Mouse (Mus musculus): ENCODE measurements around the gene Pet117.

The Pet117 gene

DNA sequence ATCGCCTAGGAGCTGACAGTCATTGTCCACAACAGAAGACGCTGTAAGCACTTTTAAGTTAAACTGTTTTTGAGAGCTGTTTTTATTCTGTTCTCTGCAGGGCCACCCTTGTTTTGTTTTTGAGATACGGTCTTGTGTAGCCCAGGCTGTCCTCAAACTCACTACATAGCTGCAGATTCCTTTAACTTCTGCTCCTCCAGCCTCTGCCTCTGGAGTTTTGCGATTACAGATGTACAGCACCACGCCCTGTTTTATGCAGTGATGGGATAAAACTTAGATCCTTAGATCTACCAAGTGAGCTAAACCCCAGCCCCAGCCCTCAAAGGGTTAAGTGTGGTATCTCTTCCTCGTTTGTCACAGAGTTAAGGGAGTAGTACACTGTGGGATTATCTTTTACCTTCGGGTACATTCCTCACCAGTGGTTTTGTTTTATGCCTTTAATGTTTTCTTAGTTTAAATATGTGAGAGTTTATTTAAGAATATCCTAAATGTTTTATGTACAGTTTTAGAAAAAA is 13.9 kb downstream of the Pet117 start:
- no peak for DNase-seq

DNA sequence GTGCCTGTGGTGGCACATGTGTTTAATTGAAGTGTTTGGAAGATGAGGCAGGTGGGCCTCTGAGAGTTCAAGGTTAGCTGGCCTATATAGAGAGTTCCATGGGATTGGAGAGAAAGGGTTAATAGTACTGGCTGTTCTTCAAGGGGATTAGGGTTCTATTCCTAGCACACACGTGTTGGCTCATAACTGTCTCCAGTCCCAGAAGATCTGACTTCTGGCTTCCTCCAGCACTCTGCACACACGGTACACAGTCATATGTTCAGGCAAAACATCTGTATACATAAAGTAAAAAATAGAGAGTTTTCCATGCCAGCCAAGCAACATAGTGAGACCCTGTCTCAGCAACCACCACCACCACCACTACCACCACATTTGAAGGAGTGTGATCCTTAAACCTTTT is 17.5 kb downstream of the Pet117 start:
- no peak for DNase-seq

DNA sequence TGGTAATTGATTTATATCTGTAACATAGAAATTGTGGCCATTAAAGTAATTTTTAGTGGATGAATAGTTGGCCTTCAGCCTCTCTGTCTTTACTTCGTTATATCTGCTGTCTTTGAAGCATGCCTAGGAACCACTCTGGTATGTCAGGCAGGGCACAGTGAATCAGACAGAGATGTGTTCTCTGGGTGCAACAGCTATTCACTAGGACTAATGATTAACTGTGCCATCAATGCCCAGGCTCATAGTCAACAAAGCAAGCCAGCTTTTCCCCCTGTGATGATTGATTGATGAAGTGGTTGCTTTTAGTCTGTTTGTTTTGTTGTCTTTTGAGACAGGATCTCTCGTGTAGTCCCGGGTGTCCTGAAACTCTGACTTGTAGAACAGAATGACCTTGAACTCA is 19.6 kb downstream of the Pet117 start:
- DNase-seq: peak; percentile 12 to 36

DNA sequence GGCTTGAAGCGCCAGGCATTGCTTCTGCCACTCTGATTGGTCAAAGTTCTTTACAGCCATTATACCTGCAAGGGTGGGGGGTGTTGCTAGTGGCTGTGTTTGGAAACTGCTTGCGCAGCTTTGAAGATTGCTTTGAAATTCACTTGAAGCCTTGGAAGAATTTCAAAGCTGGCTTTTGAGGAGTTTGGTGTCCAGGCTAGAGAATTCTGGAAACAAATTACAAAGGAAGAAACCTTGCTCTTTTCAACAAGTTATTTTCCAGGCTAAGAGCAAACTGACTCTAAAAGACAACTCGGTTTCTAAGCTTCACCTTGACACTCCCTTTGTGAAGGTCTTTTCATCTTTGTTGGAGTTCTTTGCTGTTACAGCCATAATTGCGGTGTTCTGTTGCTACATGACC is 30.7 kb downstream of the Pet117 start:
- no peak for DNase-seq

DNA sequence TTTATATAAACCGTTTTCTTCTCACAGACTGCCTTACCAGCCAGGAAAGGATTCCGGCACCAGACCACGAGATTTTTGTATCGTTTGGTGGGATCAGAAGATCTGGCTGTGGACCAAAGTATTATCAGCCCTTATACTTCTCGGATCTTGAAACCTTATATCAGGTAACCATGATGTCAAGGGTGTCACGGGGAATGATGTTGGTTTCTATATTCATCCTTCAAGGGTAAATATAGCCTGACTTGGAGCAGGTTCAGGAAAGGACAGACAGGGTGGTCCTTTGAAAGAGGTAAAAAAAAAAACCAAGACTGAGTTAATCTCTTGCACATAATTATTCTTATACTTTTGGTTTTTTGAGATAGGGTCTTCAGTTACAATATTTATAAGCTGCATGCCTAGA is 31.9 kb downstream of the Pet117 start:
- no peak for DNase-seq

DNA sequence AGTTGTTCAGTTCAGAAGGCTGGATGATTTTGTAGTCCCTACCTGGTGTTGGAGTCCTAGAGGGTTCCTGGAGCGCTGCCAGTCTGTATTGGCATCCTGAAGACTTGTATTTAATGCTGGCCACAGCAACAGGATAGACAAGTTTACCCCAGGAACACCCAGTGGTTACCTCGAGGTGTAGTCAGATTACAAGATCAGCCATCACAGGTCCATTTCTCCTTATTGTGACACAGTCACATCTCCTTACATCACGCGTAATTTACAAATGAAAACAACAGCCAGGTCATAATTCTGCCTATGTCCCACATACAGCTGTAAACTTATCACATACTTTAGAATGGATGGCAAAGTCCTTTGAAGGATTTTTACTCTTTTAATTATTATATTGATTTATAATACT is 40.2 kb downstream of the Pet117 start:
- DNase-seq: no peak

DNA sequence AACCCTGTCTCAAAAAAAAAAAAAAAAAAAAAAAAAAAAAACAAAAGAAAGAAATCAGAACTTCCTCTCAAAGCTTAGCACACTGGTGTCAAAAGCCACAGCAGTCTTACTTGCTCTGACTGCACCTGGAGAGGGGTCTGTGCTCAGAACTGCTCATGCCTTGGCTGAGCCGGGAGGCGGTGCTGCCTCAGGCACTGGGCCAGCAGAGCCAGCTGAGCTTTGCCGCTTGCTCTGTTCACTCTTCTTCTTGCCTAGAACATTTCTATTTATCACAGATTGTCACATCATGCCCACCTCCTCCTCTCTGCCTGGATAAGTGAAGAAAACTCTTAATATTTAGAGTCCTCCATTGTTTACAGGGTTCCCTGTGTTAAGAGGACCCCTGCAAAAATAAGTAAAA is 41.8 kb downstream of the Pet117 start:
- DNase-seq: peak in 1 of 2 experiments; percentile 17

DNA sequence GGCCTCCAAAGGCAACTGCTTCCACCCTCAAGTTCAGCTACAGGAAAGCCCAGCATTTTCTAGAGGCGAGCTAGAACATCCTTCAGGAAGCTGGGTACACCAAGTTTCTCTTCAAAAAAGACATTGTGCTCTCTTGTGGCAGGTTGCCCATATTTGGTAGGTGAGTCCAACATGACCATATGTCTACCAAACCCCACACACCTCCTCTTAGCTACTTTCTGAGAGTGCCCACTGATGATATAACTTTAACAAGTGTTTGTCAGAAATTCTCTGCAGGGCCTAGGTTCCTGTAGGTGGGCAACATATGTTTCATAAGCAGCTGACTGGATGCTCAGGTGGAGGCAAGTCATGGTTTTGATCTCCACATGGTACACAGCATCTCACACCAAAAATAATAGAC is 45.9 kb downstream of the Pet117 start:
- no peak for DNase-seq

DNA sequence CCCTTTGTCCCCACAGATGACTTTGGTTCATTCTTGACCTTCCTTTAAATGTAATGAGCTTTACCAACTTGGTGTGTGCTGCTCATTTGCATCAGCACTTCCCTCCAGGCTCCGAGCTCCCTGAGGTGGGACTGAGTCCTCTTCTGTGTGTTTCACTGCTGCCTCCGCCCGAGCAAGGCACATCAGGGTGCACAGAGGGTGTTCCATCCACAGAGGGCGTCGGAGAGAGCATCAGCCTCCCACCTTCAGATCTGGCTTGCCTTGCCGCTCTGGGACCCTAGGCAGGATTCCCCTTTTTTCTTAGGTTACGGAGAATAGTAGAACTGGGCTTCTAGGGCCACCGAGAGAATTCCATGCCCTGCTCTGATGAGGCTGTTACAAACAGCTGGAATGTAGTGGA is 48.1 kb downstream of the Pet117 start:
- DNase-seq: no peak

DNA sequence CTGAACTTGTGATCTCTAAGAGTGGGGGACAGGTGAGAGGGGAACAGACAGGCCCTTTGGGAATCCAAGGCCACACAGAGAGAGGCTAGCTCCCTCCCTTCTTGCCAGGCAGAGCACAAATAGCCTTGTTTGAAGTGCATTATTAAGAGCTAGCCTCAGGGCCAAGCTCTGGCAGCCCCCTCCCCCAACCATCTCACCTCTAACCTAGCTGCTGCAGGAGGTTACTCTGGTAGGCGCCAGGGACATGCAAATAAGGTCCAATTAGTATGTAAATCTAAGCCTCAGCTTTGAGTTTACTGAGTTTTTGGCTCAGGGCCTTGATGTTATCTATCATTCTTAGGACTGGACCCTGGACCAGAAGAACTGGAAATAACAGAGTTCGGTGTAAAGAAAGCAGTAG is 49.3 kb downstream of the Pet117 start:
- peak; percentile 49 to 67 for DNase-seq

DNA sequence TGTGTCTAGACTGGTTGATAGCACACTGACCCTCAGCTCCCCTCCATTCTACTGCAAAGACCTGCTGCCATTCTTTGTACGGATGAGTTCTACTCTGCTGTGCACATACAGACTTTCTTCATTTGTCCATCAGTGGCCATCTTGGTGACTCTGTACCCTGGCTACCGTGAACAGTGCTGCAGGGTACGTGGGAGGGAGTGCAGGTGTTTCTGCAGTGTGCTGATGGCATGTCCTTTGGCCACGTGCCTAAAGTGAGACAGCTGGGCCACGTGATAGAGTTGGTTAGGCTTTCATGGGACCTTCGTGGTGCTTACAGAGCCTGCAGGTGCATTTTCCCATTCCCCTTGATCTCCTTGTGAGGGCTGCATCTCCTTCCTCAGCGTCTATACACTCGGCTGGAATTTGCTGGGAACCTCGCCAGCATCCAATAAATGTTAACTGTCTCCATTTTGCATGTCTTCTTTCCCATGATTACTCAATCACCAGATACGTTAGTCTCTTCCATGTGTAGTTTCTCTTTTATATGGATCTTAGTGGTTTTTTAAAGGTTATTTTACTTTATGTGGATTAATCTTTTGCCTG is 53.4 kb downstream of the Pet117 start:
- DNase-seq: no peak

Measured in kidney, postnatal 36 days (tissue).